Mouse (Mus musculus) kidney, adult 2 months (tissue): Measurements from ENCODE around the gene Tbc1d15.

Source experiments
- CTCF ChIP-seq: fragments of 200-500 bp; conservative IDR thresholded peaks from 2 replicates; pipeline ENCODE4 v1.5.1; 2011; ENCODE audit warnings: low read depth, mild to moderate bottlenecking, control low read depth, low read length, moderate library complexity, mixed read lengths; ENCODE audit not compliant: insufficient read depth, insufficient read length
- POLR2A ChIP-seq: fragments of 200-500 bp; IDR thresholded peaks from one replicate; pipeline ENCODE4 v1.6.1; 2011; ENCODE audit warnings: low read depth, low read length, control low read depth

DNA sequence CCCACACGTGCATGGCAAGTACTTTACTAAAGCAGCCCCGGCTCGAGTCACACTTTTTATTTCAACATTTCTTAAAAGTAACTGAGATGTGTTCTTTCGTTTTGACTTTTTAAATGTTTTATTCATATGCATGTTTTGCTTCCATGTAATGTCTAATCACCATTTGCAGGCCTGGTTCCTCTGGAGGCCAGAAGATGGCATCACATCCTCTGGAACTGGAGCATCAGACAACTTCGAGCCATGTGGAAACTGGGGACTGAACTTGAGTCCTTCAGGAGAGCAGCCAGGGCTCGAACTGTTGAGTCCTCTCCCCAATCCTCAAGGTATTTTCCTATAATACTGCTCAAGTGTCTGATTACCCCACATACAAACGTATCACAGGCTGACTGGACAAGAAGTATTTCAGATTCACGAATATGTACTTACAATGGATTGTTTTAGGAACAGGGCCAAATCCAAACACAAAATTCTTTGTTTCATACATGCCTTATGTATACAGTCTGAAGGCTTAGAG lies 10.1 kb downstream of the Tbc1d15 start:
- TF ChIP-seq CTCF (peak; percentile 63), POLR2A (no peak)
